Mouse (Mus musculus) hindbrain, postnatal 0 days (tissue): ENCODE data around the gene Hba-a2. TPM values are rescaled to one million over a fixed set of nuclear protein-coding genes. Genes with fewer than 3 reads are reported as not detected.

Experiments used
- ATAC-seq: fragments of 200-750 bp; cut with Nextera tagmentation; 2 replicates; pipeline ENCODE4 v1.8.0; 2017; ENCODE audit warnings: mild to moderate bottlenecking, moderate TSS enrichment, moderate library complexity
- DNase-seq: peaks from one replicate; pipeline ENCODE4 v3.0.0-alpha.2; 2015; ENCODE audit warnings: low spot score
- H3K27ac ChIP-seq: fragments of 300-500 bp; sonication (generic); 2 replicates; pipeline ENCODE4 v1.5.1; 2014; ENCODE audit warnings: mild to moderate bottlenecking
- H3K27me3 ChIP-seq: fragments of 300-500 bp; sonication (generic); 2 replicates; pipeline ENCODE4 v1.6.1; 2014; ENCODE audit warnings: low read length, mixed read lengths; ENCODE audit not compliant: insufficient read depth
- H3K36me3 ChIP-seq: fragments of 300-500 bp; sonication (generic); 2 replicates; pipeline ENCODE4 v1.6.1; 2014; ENCODE audit warnings: low read length, mixed read lengths; ENCODE audit not compliant: insufficient read depth
- H3K4me1 ChIP-seq: fragments of 300-500 bp; sonication (generic); 2 replicates; pipeline ENCODE4 v1.6.1; 2014; ENCODE audit warnings: antibody characterized with exemption, low read length, mixed read lengths; ENCODE audit not compliant: insufficient read depth
- H3K4me2 ChIP-seq: fragments of 300-500 bp; sonication (generic); 2 replicates; pipeline ENCODE4 v1.6.1; 2014; ENCODE audit warnings: low read depth, mild to moderate bottlenecking, low read length, moderate library complexity, mixed read lengths
- H3K4me3 ChIP-seq: fragments of 300-500 bp; sonication (generic); 2 replicates; pipeline ENCODE4 v1.5.1; 2014; ENCODE audit warnings: low read length
- H3K9ac ChIP-seq: fragments of 300-500 bp; sonication (generic); replicated peaks from 2 replicates; pipeline ENCODE4 v1.6.1; 2014; ENCODE audit warnings: mild to moderate bottlenecking, low read length, moderate library complexity, mixed read lengths
- H3K9me3 ChIP-seq: fragments of 300-500 bp; sonication (generic); 2 replicates; pipeline ENCODE4 v1.6.1; 2016; ENCODE audit warnings: low read length, mixed read lengths
- CTCF ChIP-seq: IDR thresholded peaks from 2 replicates; pipeline ENCODE4 v1.5.1; 2016; ENCODE audit warnings: antibody characterized with exemption, control low read depth, low read depth
- WGBS: fragments of 180-500 bp; shearing (Covaris S2); extraction: QIAGEN DNeasy Blood & Tissue Kit; methylation state at CpG from one replicate; pipeline ENCODE4 v1.1.7; 2014; 5-methylcytosine and 5-hydroxymethylcytosine counted together
- polyA plus RNA-seq: library from polyadenylated mRNA; unstranded; fragments of >200 nt; fragmentation: Nextera tagmentation; extraction: Ambion mirVana; gene quantifications from 2 replicates; pipeline ENCODE4 v1.2.1, GENCODE M21; 2015
- total RNA-seq: library from RNA; depleted of rRNA; stranded (reverse); fragments of >200 nt; gene quantifications from 2 replicates; pipeline ENCODE4 v1.2.3, GENCODE M21; 2014

Hba-a2 gene
- total and polyA plus RNA-seq, 2 experiments from 2014 or later = 1,601 to 2,010 TPM

DNA sequence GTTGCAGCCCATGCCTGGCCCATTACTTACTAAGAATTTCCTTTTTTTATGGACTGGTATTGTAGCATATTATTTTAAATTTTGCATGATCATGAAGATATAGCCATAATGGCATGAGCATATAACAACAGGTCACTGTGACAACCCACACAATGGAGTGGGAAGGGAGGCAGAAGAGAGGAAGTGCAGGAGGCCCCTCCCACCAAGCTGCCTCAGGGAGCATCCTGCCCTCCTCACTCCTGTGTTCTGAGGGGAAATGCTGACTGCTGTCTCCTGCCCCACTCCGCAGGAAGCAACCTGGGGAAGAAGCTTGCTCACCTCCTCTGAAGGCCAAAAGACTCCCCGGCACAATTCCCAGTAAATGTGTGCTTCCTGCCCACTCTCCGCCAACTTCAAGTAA, 13.6 kb downstream of the Hba-a2 start:
- no peak for DNase-seq

DNA sequence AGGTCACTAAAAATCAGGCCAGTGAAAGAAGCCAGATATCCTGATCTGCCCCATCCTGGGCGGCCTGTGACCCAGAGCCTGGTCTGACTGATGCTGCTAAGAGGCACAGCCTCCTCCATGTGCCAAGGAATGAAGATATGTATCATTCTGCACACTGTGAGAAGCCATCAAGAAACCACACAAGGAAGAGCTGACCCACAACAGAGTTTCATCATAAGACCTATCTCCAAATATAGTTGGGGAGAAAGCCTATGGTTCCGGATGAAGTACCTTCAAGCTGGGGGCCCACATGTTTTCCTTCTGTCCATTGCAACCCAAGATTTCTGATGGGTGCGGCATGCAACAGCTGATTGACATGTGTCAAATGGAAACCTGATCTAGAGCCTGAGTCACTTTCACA, 19.7 kb downstream of the Hba-a2 start:
- H3K4me2 ChIP-seq = no peak overlapping the region
- no peak for TF ChIP-seq CTCF
- 92% methylated on average over 3 of the region's 3 CpGs for WGBS

More for the DNA sequence above, 13.6 kb downstream of the Hba-a2 start:
- H3K9me3 ChIP-seq = no peaks in the 10 kb centered on the region
- 69% methylated on average over 3 of the region's 3 CpGs for WGBS
- H3K9ac ChIP-seq = no peak overlapping the region
- H3K4me2 ChIP-seq = no peak overlapping the region
- no peaks in the 10 kb centered on the region for H3K4me1 ChIP-seq
- no peak for ATAC-seq
- no peaks in the 10 kb centered on the region for H3K27me3 ChIP-seq
- H3K4me3 ChIP-seq = no peak overlapping the region
- no peak overlapping the region for H3K27ac ChIP-seq
- no peaks in the 10 kb centered on the region for H3K36me3 ChIP-seq
- no peak for TF ChIP-seq CTCF

DNA sequence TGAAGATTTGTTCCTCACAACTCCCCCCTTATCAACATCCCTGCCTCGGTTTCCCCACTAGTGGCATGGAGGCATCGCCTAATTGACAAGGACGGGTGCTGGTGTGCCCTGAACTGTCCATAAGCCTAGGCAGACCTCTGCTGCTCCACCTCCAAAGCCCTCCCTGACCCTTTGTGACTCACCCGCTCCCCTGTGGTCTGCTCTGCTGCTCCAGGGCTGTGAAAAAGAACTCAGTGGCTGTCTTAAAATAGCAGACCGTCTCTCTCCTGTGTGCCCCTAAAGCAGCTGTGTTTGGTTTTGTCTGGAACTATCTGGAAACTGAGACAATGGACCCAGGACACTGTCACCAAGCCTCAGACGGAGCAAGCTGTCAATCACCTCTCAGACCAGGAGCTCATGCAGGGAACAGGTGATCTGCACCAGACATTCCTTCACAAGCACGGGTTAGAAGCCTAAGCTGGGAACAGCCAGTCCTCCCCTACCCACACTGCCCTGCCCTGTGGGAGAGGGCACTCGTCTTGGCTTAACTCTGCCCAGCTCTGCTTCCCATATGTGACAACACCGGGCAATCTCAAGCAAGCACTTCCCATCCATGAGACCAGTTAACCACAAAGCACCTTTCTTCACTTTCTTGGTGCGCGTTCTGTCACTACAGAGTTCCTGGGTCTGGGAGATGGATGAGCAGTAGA, 24.4 kb downstream of the Hba-a2 start:
- DNase-seq = no peak
- TF ChIP-seq CTCF = no peak
- no peak overlapping the region for H3K4me2 ChIP-seq
- H3K36me3 ChIP-seq = no peaks in the 10 kb centered on the region
- 71% methylated on average over 11 of the region's 11 CpGs for WGBS
- H3K27ac ChIP-seq = no peak overlapping the region
- no peaks in the 10 kb centered on the region for H3K4me1 ChIP-seq
- no peak overlapping the region for H3K9ac ChIP-seq
- no peaks in the 10 kb centered on the region for H3K27me3 ChIP-seq
- no peaks in the 10 kb centered on the region for H3K9me3 ChIP-seq
- H3K4me3 ChIP-seq = no peak overlapping the region
- ATAC-seq = no peak; the same call in 1 of the 2 replicates

More for the DNA sequence above, 19.7 kb downstream of the Hba-a2 start:
- ATAC-seq (no peak), DNase-seq (no peak)
- Histone ChIP-seq H3K9me3 (no peaks in the 10 kb centered on the region), H3K4me3 (no peak overlapping the region), H3K36me3 (no peaks in the 10 kb centered on the region), H3K4me1 (no peaks in the 10 kb centered on the region), H3K9ac (no peak overlapping the region), H3K27me3 (no peaks in the 10 kb centered on the region), H3K27ac (no peak overlapping the region)

DNA sequence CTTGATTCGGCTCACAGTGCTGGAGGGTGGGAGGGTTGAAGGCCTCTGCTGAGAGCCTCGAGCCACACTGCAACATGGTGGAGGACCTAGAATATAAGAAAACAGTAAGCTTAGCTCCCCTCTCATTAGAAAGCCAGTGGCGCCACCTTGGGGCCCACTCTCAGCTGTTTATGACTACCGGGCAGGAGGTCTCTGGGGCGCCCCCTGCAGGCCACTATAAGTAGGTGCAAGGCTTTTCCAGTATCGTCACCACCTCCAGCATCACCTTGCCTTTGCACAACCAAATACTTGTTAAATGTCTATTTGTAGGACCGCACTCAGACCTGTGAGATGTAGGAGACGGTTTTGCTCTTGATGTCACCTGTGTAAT, 24.9 kb downstream of the Hba-a2 start:
- Histone ChIP-seq H3K9ac (no peak overlapping the region), H3K9me3 (no peaks in the 10 kb centered on the region), H3K4me3 (no peak overlapping the region), H3K27ac (no peak overlapping the region), H3K36me3 (no peaks in the 10 kb centered on the region), H3K27me3 (no peaks in the 10 kb centered on the region), H3K4me2 (no peak overlapping the region), H3K4me1 (no peaks in the 10 kb centered on the region)
- TF ChIP-seq CTCF = peak; percentile 83
- whole genome bisulfite sequencing = 42% methylated on average over 8 of the region's 8 CpGs
- DNase-seq (peak; percentile 72), ATAC-seq (peak; percentile 75)

DNA sequence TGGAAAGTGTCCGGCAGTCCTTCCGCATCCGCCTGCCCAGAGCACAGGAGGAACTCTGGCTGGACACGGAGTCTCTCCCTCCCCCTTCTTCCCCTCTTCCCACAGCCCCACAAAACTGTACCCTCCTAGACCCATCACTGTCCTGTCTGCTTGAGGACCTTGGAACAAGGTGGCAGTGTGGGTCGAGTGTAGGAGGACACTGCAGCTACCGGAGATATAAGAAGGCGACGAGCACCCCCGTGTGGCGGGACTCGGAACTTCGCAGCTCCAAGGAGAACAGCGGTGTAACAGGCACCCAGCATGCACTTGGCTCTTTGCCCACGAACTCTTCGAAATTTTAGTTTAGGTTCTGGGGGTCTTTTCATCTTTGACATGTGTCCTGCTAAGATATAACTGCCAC, 28.3 kb downstream of the Hba-a2 start:
- DNase-seq = peak; percentile 92
- no peaks in the 10 kb centered on the region for H3K27me3 ChIP-seq
- 9% methylated on average over 15 of the region's 15 CpGs for WGBS
- no peak overlapping the region for H3K27ac ChIP-seq
- H3K4me1 ChIP-seq = no peaks in the 10 kb centered on the region
- peak overlapping the region; percentile 35; the same call in 1 of the 2 replicates for H3K4me2 ChIP-seq
- no peaks in the 10 kb centered on the region for H3K9me3 ChIP-seq
- TF ChIP-seq CTCF = peak; percentile 96
- ATAC-seq = peak; percentile 90
- H3K36me3 ChIP-seq = no peaks in the 10 kb centered on the region
- no peak overlapping the region for H3K4me3 ChIP-seq
- H3K9ac ChIP-seq = no peak overlapping the region

DNA sequence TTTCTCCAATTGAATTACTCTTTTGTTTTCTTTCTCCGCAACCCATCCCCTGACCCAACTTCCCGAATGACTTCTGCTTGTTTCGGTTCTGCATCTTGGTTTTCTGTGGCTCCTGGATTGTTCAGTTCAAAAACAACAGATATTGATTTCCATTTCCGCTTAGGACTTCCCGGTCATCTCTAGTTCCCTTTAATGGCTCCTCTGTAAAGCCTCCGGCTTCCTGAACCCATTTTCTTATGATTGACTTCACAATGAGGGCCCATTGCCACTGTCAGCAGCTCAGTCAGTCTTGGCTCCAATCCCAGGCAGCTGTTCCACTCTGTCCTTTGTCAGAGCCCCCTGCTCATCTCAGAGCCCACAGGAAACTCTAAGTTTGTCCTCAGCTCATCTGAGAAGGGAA, 34.8 kb downstream of the Hba-a2 start:
- Histone ChIP-seq H3K9me3 (no peaks in the 10 kb centered on the region), H3K27me3 (no peaks in the 10 kb centered on the region), H3K9ac (no peak overlapping the region), H3K4me1 (0 out of 2 replicates have a peak, but pooled peaks cover 7% of the 10 kb centered on the region), H3K36me3 (no peaks in the 10 kb centered on the region), H3K4me3 (no peak overlapping the region), H3K4me2 (no peak overlapping the region), H3K27ac (no peak overlapping the region)
- 0 out of 2 replicates have a peak, but pooled peaks have one; percentile 12 for ATAC-seq
- peak; percentile 54 for DNase-seq
- TF ChIP-seq CTCF = no peak
- 28% methylated on average over 6 of the region's 6 CpGs for WGBS

DNA sequence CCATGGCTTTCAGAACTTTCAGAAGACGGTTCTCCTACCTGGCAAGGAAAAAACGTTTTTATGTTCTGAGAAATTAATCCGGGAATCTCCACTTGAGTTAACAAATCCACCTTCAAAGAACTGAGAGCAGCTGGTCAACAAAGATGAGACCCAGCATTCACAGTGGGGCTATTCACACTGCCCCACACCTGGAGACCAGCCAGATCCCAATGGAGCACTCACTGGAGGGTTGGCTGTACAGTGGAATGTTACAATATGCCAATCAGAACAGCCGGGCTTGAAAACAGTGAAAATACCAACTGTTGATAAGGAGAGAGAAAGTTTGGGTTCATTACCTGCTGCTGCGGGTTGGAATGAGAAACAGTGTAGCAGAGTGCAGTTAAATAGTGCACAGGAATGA, 35.6 kb downstream of the Hba-a2 start:
- Histone ChIP-seq H3K27me3 (no peaks in the 10 kb centered on the region), H3K9me3 (0 out of 2 replicates have a peak, but pooled peaks cover 2% of the 10 kb centered on the region), H3K36me3 (no peaks in the 10 kb centered on the region), H3K4me3 (no peak overlapping the region), H3K27ac (no peak overlapping the region), H3K4me1 (0 out of 2 replicates have a peak, but pooled peaks cover 7% of the 10 kb centered on the region), H3K4me2 (no peak overlapping the region), H3K9ac (no peak overlapping the region)
- no peak for TF ChIP-seq CTCF
- 40% methylated on average over 5 of the region's 5 CpGs for WGBS
- ATAC-seq (no peak), DNase-seq (peak; percentile 45)
